Mouse (Mus musculus): ENCODE data around the gene Atad1.
"Not testable (repeated sequence)": the region's sequence is repeated elsewhere in the genome, so short reads cannot be mapped to it uniquely, and the experiment has no call there.

Gene Atad1

DNA sequence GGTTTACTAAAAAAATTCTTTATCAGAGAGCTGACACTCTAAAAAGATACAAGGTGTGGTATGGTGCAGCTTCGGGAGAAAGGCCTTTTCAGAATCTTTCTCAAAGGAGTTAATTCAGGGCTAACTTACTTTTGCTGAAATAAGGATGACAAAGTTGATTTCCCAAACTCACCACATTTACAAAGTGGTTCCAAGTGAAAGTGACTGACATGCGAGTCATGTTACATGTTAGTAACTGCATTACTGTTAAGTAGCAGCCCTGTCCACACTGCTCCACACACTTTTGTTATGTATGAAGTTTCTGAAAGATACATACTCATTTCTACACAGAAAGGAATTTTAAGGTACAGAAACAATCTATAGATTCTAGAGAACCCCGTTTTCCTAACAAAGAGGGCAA is 63.8 kb downstream of the Atad1 start:
- DNase-seq (ENCODE audit: low spot score in 2 of 2) = no peak

DNA sequence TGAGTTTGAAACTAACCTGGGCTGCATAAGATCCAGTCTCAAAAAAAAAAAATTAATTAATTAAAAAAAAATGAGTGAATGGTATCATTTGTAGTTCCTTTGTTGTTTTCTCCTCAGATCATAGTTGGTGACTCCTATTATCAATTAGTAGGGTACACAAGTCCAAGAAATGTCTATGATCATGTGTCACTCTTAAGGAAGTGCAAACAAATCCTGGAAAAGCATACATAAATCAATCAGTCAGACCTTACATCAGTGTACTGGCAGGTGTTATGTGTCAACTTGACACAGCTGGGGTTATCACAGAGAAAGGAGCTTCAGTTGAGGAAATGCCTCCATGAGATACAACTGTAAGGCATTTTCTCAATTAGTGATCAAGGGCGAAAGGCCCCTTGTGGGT is 71.8 kb downstream of the Atad1 start:
- not testable (repeated sequence) for DNase-seq (ENCODE audit: low spot score in 2 of 2)

GRCm38 (mm10) chr19:32665243-32665642 is 74.3 kb downstream of the Atad1 start:
- DNase-seq (ENCODE audit: low spot score in 2 of 2) = no peak

DNA sequence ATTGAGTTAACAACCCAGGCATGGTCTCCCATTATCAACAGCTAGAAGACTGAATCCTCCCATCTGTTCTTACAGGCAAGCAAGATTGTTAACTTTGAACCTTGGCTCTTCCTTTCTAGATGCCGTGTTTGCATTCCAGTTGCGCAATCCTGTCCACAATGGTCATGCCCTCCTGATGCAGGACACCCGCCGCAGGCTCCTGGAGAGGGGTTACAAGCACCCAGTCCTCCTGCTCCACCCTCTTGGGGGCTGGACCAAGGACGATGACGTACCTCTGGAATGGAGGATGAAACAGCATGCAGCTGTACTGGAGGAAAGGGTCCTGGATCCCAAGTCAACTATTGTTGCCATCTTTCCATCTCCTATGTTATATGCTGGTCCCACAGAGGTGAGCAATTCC is 76.7 kb downstream of the Atad1 start:
- DNase-seq (ENCODE audit: low spot score in 2 of 2) = no peak

DNA sequence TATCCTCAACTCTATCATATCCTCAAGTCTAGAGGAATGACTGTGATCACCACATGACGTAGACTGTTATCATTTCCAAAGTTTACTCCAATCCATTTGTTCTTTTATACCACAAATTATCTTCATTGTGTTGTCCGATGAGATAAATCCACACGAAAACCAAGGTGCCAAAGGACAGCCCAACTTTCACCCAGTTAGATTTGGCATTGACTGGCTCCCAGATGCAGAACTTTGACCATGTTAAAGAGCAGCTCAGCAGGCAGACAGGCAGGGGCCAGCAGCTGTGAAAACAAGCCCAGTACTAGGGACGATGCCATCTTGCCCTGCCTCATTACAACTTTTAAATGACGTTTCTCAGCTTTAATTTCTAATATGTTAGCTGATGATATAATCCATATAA is 80.2 kb downstream of the Atad1 start:
- DNase-seq (ENCODE audit: low spot score in 2 of 2) = no peak

GRCm38 (mm10) chr19:32653630-32654362 is 85.8 kb downstream of the Atad1 start:
- DNase-seq (ENCODE audit: low spot score in 2 of 2) = no peak

DNA sequence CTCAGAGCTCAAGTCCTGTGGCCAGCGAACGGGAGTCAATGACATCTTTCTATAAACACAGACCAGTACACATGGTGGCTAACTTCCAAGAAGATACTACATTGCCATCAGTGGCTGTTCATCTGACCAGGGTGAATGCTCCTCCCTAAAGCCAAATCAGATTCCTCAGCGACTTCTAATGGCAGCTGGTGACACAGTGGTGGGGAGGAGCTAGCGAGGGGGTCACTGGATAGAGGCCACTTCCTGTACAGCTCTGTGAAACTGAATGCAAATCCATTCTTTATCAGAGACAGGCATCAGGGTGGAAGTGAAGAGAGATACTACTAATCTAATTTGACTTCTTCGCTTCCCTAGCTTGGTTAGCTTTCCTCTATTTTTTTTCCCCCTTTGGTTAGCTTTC is 86.5 kb downstream of the Atad1 start:
- DNase-seq (ENCODE audit: low spot score in 2 of 2) = no peak

DNA sequence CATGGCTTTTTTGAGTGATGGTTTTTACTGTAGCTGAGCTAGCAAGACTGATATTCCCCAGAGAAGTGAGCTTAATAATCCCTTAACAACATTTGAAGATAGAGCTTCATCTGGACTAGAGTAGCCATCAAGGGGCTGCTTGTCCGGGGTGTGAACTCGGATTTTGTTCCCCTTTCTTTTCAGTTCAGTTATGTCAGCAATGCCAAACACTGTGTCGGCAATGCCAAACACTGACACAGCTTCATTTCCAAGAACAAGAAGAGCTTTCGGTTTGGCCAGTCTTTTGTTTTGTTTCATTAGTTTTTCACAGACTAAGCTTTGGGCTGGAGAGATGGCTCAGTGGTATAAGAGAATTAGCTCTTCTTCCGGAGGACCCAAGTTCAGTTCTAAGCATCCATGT is 88.5 kb downstream of the Atad1 start:
- no peak for DNase-seq (ENCODE audit: low spot score in 2 of 2)

DNA sequence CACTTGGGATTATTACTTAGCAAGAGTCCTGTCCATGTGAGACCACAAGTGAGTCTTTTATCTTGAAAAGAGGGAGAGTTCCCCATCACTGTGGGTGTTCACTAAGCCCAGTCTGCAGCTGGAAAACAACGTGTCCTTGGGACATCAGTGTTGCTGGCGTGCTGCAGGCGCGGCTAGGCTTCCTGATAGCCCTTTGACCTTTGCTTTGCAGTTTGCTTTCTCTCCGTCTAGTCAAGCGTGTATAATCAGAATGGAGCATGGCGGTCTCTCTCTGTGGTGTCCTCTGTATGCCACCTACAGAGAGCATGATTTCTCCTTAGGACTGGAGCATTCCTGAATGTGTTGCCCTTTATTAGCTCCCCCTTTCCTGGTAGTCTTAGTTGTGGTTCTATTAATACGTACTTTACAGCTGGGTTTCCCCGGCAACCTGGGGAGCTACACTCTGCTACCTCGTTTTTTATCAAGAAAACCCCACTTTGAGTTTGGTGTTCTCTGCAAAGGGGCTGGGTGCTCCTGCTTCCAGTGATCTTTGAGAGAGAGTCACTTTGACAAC is 91.5 kb downstream of the Atad1 start:
- DNase-seq (ENCODE audit: low spot score in 2 of 2) = no peak

GRCm38 (mm10) chr19:32646382-32646781 is 93.2 kb downstream of the Atad1 start:
- DNase-seq (ENCODE audit: low spot score in 2 of 2) = no peak

- no peak for DNase-seq (ENCODE audit: low spot score in 2 of 2)
These were observed 93.6 kb downstream of the Atad1 start for GRCm38 (mm10) chr19:32645939-32646338.

DNA sequence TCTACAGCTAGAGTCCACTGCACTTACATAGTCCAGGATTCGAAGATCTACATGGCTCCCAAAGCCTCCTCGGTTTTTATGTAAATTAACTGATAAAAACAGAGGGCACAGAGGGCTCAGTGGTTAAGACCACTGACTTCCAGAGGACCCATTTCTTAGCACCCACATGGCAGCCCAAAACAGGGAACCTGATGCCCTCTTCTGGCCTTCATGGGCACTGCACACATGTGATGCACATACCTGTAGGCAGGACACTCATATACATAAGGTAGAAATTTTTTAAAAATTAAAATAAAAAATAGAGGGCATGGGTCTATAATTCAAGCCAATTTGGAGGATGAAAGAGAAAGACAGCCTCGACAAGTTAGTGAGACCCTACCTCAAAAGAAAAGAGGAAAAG is 95.9 kb downstream of the Atad1 start:
- DNase-seq (ENCODE audit: low spot score in 2 of 2) = no peak

DNA sequence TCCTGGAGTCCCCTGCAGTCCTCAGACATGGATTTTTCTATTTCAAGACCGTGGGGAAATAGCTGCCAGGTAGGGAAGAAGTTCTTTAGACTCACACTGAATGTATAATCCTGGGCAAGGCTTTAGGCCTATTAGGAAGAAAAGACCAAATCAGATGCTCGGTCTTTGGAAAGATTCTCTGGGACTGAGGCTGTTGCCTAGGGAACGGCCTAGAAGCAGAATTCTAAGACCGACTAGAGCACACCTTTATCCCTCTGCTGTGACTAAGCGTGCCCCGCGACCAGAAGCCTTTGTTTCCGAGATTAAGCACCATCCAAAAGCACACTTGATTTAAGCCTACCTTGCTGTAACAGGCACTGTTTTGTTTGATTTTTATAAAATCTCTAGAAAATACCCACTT is 97.6 kb downstream of the Atad1 start:
- no peak for DNase-seq (ENCODE audit: low spot score in 2 of 2)

GRCm38 (mm10) chr19:32641535-32641934 is 98.1 kb downstream of the Atad1 start:
- no peak for DNase-seq (ENCODE audit: low spot score in 2 of 2)

DNA sequence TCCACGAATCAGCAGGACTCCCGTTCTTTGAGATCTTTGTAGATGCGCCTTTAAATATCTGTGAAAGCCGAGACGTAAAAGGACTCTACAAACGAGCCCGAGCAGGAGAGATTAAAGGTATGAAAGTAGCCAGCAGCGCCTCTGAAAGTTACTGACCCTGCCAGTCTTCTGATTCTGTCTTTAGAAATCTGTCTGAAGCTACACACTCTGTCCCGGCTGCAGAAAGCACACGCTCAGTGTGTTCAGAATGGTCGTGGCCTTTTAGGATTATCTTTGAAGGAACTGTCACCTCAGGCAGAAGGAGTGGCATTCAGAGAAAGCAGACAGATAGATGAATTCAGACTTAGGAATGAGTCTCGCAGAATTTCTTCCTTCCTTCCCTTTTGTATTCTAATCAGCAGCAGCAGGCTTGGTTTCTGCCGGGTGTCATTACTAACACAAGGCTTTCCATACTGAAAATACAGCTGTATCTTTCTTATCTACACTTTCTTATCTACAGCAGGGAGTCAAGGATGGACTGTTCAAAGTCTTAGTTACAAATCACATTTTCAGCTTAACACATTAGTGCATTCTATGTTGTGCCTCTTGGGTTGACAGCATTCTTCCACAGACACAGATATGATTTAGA is 101.2 kb downstream of the Atad1 start:
- DNase-seq (ENCODE audit: low spot score in 2 of 2) = no peak

DNA sequence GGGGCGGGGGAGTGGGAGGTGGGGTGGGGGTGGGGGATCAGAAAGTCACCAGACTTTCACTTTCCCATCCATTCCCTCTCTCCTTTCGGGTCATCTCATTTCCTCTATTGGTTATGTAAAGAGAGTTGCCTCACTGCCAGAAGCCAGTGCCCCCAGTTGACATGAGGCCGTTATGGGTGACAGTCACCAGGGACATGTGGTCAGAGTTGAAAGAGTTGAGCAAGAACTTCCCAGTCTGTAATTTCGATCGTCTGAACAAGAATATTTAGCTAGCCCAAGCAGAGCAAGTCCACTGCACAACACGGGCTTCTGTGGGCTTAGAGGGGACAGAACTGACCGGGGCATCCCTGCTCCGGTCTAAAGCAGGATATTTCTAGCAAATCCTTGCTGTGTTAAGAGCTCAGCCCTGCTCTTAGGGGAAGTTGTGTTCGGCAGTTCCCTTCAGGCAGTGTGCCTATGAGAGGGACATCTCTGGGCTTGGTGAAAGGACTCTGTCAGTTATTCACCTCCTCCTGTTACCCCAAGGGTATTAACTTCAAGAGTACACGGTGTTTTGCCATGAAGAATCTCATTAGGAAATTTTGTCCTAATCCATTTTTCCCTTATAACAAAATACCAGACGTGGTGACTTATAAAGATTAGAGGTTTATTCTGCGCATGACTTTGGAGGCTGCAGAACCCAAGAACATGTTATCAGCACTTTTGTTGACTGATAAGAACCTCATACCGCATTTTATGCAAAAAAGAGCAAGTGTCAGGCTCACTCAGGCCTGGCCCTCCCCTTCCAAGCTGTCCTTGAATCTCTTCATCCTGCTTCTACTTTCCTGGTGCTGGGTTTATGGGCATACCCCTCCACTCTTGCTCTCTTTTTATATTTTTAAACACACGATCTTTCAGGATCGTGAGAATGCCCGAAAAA is 102.0 kb downstream of the Atad1 start:
- no peak for DNase-seq (ENCODE audit: low spot score in 2 of 2)

DNA sequence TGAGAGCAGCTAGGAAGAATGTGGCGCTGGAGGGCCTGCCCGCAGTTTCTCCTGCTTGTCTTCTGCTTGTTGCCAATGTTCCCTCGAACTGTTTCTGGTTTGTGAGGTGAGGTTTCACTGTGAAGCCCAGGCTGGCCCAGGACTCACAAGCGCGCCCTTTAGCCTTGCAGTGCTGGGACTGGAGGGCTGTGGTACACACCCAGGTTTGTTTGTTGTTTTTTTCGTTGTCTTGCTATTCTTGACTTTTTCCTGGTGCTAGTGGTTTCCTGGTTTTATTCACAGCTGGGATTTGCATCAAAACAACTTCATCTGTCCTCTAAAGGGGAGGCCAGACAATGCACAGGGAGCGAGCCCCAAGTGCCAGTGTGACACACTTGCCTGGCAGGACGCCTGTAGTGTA is 104.7 kb downstream of the Atad1 start:
- DNase-seq (ENCODE audit: low spot score in 2 of 2) = no peak

DNA sequence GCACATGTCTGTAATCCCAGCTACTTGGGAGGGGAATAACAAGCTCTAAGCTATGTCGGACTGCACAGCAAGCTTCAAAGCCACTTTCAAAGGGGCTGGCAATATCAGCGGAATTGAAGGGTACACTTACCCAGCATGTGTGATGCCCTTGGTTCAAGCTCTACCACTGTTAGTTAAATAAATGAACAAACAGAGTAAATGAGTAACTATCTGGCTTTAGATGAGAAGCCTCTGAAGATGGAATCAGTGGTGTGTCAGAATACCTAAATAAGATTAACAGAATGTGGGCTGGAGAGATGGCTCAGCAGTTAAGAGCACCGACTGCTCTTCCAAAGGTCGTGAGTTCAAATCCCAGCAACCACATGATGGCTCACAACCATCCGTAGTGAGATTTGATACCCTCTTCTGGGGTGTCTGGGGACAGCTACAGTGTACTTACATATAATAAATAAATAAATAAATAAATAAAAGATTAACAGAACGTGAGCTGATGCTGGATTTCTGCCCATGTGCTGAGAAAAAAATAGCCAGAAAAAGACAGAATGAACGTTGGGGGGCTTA is 110.9 kb downstream of the Atad1 start:
- no peak for DNase-seq (ENCODE audit: low spot score in 2 of 2)

- no peak for DNase-seq (ENCODE audit: low spot score in 2 of 2)
These were observed 112.0 kb downstream of the Atad1 start for GRCm38 (mm10) chr19:32627631-32628030.

- no peak for DNase-seq (ENCODE audit: low spot score in 2 of 2)
These were observed 112.7 kb downstream of the Atad1 start for GRCm38 (mm10) chr19:32626768-32627331.

DNA sequence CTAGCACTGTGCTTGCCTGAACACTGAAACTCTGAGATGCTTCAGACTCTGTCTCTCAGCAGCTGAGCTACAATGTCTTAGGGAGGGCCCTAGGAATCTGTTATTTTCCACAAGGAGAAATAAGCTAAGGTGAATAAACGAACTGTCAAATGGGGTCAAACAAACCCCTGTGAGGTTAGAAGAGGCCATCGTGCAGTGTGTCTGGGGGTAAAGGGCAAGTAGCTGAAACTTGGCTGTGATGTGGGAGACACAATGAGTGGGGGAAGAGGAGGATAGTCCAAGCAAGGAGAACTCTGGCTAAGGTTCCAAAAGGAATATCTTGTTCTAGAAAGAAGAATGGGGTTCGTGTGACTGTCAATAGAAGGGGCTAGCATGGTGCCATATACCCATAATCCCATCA is 117.4 kb downstream of the Atad1 start:
- no peak for DNase-seq (ENCODE audit: low spot score in 2 of 2)
